In genomic region chr10:68277671-68278151, GRCm38 (mm10) we compare ENCODE assay signal across 9 mouse cellular contexts. TPM values are rescaled to one million over a fixed set of nuclear protein-coding genes. Genes with fewer than 3 reads are reported as not detected.
DNase-seq lines count a peak whose midpoint lies in the region; ATAC-seq lines count a peak whose summit lies in the region.
"Had no signal": no experiment of that assay in that cellular context is flagged by ENCODE, and none has a peak within 500 bp of the region (broad histone marks: within the 10 kb centered on the region; RNA-seq: fewer than 3 reads in every experiment).

No protein-coding gene starts in this region.

- no peaks in the 10 kb centered on the region for H3K36me3 ChIP-seq in forebrain, embryonic 14.5 days (ENCODE audit: control insufficient read depth, insufficient read depth, low read length)
- no peaks in the 10 kb centered on the region for H3K36me3 ChIP-seq in hindbrain, embryonic 10.5 days
- H3K36me3 ChIP-seq: G1E had no signal

- peak overlapping the region; percentile 95 for H3K4me2 ChIP-seq in forebrain, embryonic 14.5 days (ENCODE audit: low read length)

- peak overlapping the region; percentile 58 for H3K4me3 ChIP-seq in forebrain, embryonic 14.5 days (ENCODE audit: low read depth, low read length)
- H3K4me3 ChIP-seq in hindbrain, embryonic 10.5 days, result peak overlapping the region; percentile 75

- peak overlapping the region; percentile 58 for H3K27ac ChIP-seq in forebrain, embryonic 14.5 days (ENCODE audit: low read depth, low read length)
- H3K27ac ChIP-seq in hindbrain, embryonic 10.5 days, result peak overlapping the region; percentile 93

- peak; percentile 35 for ATAC-seq in forebrain, embryonic 14.5 days
- ATAC-seq in megakaryocyte progenitor cell, adult 5-6 weeks (replicated peaks; ENCODE audit: poor library complexity), result peak; percentile 12

- peak overlapping the region; percentile 71 for H3K9ac ChIP-seq in forebrain, embryonic 14.5 days (ENCODE audit: low read length)

- DNase-seq in cerebellum, adult 11-12 months, result peak; percentile 48
- no peak for DNase-seq in cerebellum, adult 11 months
- peak; percentile 38 for DNase-seq in adrenal gland, postnatal 25 days
- peak; percentile 76 for DNase-seq in forebrain, embryonic 14.5 days (ENCODE audit: low spot score)
- peak; percentile 60 for DNase-seq in hindbrain, embryonic 10.5 days (ENCODE audit: low spot score)
- DNase-seq in left cerebral cortex, postnatal 25 days (ENCODE audit: low spot score in 2 of 2), result peak; percentile 59 to 71
- DNase-seq in right cerebral cortex, postnatal 4 days, result peak; percentile 26

- under 1% methylated on average over 15 of the region's 15 CpGs for WGBS in forebrain, embryonic 14.5 days
- under 1% methylated on average over 15 of the region's 15 CpGs for WGBS in hindbrain, embryonic 10.5 days

- peaks cover 2% of the 10 kb centered on the region; the same call in 1 of the 2 replicates for H3K4me1 ChIP-seq in forebrain, embryonic 14.5 days (ENCODE audit: control insufficient read depth, insufficient read depth, low read length)
- peaks cover 52% of the 10 kb centered on the region for H3K4me1 ChIP-seq in hindbrain, embryonic 10.5 days (replicated peaks)

- intact Hi-C loops in left cerebral cortex, postnatal 25 days (cut with DNase I), result loop anchor here (2.0 to 10.0 kb wide), 5 partner anchors 113 to 373 kb away; no protein-coding TSS in a partner anchor

- no peaks in the 10 kb centered on the region for H3K9me3 ChIP-seq in forebrain, embryonic 14.5 days (replicated peaks; ENCODE audit: control insufficient read depth, low read length)
- H3K9me3 ChIP-seq in hindbrain, embryonic 10.5 days, result no peaks in the 10 kb centered on the region

- no peaks in the 10 kb centered on the region for H3K27me3 ChIP-seq in forebrain, embryonic 14.5 days (replicated peaks; ENCODE audit: control insufficient read depth, insufficient read depth, low read length)
- peaks cover 18% of the 10 kb centered on the region for H3K27me3 ChIP-seq in hindbrain, embryonic 10.5 days (ENCODE audit: insufficient read depth, poor library complexity, severe bottlenecking)

RNA-seq across cellular contexts. Expression of gene Arid5b, which starts 0.8 kb away (rescaled TPM):
- total RNA-seq in adrenal gland, postnatal 25 days (2021), result 36.8 and 37.2 TPM in 2 replicates
- polyA plus RNA-seq in forebrain, embryonic 14.5 days (2014; fragmentation: Nextera tagmentation; extraction: Ambion mirVana), result 10.6 and 13.0 TPM in 2 replicates
- 11.7 and 14.2 TPM in 2 replicates for polyA plus RNA-seq in hindbrain, embryonic 10.5 days (2016; fragmentation: Nextera tagmentation; extraction: Ambion mirVana)
- total RNA-seq in left cerebral cortex, postnatal 25 days (2021), result 10 to 100 TPM; 27.8 to 29.7 TPM
- 21.7 and 22.5 TPM in 2 replicates for total RNA-seq in megakaryocyte progenitor cell, adult 5-6 weeks (2015)
- total RNA-seq in megakaryocyte progenitor cell, adult 5-6 weeks (2017), result 10.0 and 10.6 TPM in 2 replicates
- polyA plus RNA-seq: G1E had no signal
